Mouse (Mus musculus) megakaryocyte, embryonic 14.5 days (primary cell): ENCODE measurements around the gene Galnt10.

ENCODE experiments used
- FLI1 ChIP-seq: IDR thresholded peaks from 2 replicates; pipeline ENCODE4 v1.6.1; 2012; ENCODE audit warnings: low read length, inconsistent platforms, mixed read lengths
- GATA1 ChIP-seq: IDR thresholded peaks from 3 replicates; pipeline ENCODE4 v1.6.1; 2012; ENCODE audit warnings: mixed read lengths, low read length, inconsistent platforms, borderline replicate concordance

DNA sequence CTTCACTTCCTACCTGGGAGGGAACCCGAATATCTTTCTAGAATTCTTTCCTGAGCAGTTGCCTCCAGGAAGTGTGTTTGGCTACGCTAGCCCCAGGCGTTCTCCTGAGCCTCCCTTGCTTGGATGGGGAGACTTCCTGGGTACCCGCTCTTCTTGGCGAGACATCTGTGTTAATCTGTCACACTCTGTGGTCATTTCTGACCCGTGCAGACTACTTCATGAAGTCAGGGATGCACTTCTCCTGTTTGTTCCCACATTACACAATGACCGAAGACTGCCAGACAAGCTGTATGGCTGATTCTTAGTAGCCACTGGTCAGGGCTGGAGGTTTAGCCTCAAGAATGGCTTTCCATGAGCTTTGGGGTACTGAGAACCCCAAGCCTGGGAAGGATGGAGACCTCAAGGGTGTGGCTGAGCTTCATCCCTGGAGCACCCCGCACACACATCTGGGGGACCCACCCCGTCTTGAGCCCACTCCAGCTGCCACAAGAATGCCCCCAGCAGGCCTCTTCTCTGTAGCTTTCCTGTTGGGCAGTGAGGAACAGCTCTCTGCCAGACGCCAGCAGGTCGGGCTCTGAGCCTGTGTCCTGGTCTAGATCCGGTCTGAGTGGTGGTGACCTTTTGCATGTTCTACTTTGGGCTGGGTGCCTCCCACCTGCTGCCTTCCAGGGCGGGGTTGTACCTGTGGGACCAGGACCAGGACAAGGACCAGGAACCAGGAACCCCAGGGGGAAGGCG lies 7.8 kb downstream of the Galnt10 start:
- TF ChIP-seq GATA1 = no peak
- TF ChIP-seq FLI1 = no peak
